Mouse (Mus musculus) CD4-positive, CD25-positive, alpha-beta regulatory T cell, adult 4 months (primary cell): ENCODE data around the gene Gsg1l. TPM values are rescaled to one million over a fixed set of nuclear protein-coding genes. Genes with fewer than 3 reads are reported as not detected.

Source experiments
- ATAC-seq: one replicate; pipeline ENCODE4 v1.8.0; 2017
- polyA plus RNA-seq, 2 experiments: library from polyadenylated mRNA; unstranded; fragments of 100-300 nt; shearing (Covaris generic); gene quantifications; one replicate each; pipeline ENCODE4 v1.2.1; 2017

Gsg1l gene
- polyA plus RNA-seq, 2 experiments from 2014 or later, result not detected

- no peak for ATAC-seq
Observed at GRCm38 (mm10) chr7:126031598-126032364, 50.4 kb downstream of the Gsg1l start.

GRCm38 (mm10) chr7:126027410-126027809, 54.8 kb downstream of the Gsg1l start:
- no peak for ATAC-seq

GRCm38 (mm10) chr7:126026600-126026999, 55.6 kb downstream of the Gsg1l start:
- ATAC-seq, result no peak

GRCm38 (mm10) chr7:126019966-126020365, 62.2 kb downstream of the Gsg1l start:
- no peak for ATAC-seq

GRCm38 (mm10) chr7:126019321-126019720, 62.9 kb downstream of the Gsg1l start:
- no peak for ATAC-seq

- no peak for ATAC-seq
Observed at GRCm38 (mm10) chr7:126017455-126017854, 64.8 kb downstream of the Gsg1l start.

GRCm38 (mm10) chr7:126012325-126013021, 69.7 kb downstream of the Gsg1l start:
- no peak for ATAC-seq

- ATAC-seq, result no peak
Observed at GRCm38 (mm10) chr7:126008789-126009148, 73.4 kb downstream of the Gsg1l start.

- no peak for ATAC-seq
Observed at GRCm38 (mm10) chr7:126008139-126008788, 73.9 kb downstream of the Gsg1l start.

- no peak for ATAC-seq
Observed at GRCm38 (mm10) chr7:126007132-126007910, 74.9 kb downstream of the Gsg1l start.

- no peak for ATAC-seq
Observed at GRCm38 (mm10) chr7:126005274-126005673, 76.9 kb downstream of the Gsg1l start.

- ATAC-seq, result no peak
Observed at GRCm38 (mm10) chr7:126001683-126002082, 80.5 kb downstream of the Gsg1l start.

- no peak for ATAC-seq
Observed at GRCm38 (mm10) chr7:125999921-126000320, 82.3 kb downstream of the Gsg1l start.

GRCm38 (mm10) chr7:125996151-125996550, 86.1 kb downstream of the Gsg1l start:
- ATAC-seq, result no peak

- no peak for ATAC-seq
Observed at GRCm38 (mm10) chr7:125992356-125992891, 89.8 kb downstream of the Gsg1l start.

- ATAC-seq, result no peak
Observed at GRCm38 (mm10) chr7:125991846-125992245, 90.4 kb downstream of the Gsg1l start.

- no peak for ATAC-seq
Observed at GRCm38 (mm10) chr7:125989969-125990368, 92.2 kb downstream of the Gsg1l start.

- no peak for ATAC-seq
Observed at GRCm38 (mm10) chr7:125989489-125989888, 92.7 kb downstream of the Gsg1l start.

GRCm38 (mm10) chr7:125988326-125988725, 93.9 kb downstream of the Gsg1l start:
- no peak for ATAC-seq

- ATAC-seq, result no peak
Observed at GRCm38 (mm10) chr7:125987117-125987516, 95.1 kb downstream of the Gsg1l start.

GRCm38 (mm10) chr7:125985565-125985964, 96.6 kb downstream of the Gsg1l start:
- ATAC-seq, result no peak
